Mouse (Mus musculus) lung, postnatal 4 days (tissue): ENCODE measurements around the gene Tle1.

ENCODE experiments used
- DNase-seq, 2 experiments: peaks; one replicate each; pipeline ENCODE4 v3.0.0; 2021

The Tle1 gene

DNA sequence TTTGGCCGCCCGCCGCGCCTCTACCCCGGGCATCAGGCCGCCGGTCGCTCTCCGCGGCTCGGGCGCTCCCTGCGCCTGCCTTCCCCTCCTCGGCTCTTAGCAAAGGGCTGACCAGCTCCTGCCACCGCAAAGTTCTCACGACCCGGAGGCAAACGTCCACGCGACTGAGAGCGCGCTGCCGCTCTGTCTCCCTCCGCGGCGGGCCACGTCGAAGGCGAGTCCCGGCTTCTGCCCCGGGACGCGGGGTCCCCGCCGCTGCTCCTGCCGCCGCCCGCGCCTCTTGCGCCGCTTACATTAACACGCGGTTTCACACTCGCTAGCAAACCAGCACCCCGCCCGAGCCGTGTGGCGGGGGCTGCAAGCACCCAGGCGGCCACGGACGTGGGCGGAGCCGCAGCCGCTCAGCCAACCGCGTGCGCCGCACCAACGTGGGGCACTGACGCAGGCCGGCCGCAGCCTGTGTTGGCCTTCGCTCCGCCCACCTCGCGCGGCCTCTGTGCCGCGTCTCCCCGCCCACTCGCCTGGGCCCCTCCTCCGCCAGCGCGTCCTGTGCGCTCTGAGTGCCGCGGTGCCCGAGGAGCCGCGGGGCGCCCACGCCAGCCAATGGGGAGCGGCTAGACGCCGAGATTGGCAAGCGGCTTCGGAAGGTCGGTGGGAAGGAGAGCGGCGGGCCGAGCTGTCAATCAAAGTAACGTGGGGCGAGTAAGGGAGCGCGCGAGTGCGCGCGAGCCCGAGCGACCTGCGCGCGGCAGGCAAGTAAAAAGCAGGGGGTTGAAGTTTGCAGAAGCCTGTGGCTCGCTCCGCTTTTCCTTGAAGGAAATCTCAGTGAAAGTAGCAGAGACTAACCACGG is at the start of gene Tle1:
Tle1 (minus strand) TSS at position 361 of the 851 bp plus-strand sequence.
- DNase-seq: peak; percentile 100

GRCm38 (mm10) chr4:72233584-72234219 is 33.0 kb upstream of the Tle1 start:
- no peak for DNase-seq

DNA sequence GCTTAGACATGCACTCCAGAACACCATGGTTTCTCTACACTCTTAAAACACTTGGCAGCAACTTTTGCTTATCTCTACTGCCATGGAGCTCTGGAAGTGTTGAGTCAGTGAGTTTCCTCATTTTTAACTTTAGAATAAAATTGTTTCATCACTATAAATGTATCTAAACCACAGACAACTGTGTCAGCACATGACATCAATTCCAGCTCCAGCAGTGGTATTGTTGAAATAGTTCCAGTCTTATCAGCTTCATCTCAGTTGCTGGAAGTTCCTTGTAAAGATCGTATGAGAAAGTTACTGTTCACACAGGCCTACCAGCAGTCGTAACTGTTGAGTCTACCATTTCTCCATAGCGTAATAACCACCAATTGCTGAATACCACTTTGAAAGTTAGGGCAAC is 31.5 kb upstream of the Tle1 start:
- no peak for DNase-seq

DNA sequence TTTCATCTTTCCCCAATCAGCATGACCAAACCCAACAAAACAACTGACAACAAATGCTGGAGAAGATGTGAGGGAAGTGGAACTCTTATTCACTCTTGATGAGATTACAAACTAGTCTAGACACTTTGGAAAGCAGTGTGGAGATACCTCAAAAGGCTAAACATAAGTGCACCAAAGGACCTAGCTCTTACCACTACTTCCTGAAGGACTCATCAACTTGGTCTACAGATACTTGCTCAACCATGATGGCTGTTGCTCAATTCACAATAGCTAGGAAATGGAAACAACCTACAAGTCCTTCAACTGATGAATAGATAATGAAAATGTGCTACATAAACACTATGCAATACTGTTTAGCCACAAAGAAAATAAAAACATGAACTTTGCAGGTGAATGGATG is 30.1 kb upstream of the Tle1 start:
- DNase-seq: no peak

DNA sequence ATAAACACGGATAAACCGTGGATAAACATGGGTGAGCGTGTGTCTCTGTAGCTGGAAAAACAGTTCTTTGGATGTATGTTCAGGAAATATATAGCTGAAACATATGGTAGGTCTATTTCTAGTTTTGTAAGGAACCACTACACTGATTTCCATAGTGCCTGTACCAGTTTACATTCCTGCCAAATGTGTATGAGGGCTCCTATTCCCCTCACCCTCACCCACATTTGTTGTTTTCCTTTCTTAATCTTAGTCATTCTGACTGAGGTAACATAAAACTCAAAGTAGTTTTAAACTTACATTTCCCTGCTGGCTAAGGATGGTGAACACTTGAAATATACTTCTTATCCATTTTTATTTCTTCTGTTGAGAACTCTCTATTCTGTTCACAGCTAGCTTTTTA is 20.9 kb upstream of the Tle1 start:
- no peak for DNase-seq

- no peak for DNase-seq
Measured at GRCm38 (mm10) chr4:72204420-72205045, 3.8 kb upstream of the Tle1 start.

DNA sequence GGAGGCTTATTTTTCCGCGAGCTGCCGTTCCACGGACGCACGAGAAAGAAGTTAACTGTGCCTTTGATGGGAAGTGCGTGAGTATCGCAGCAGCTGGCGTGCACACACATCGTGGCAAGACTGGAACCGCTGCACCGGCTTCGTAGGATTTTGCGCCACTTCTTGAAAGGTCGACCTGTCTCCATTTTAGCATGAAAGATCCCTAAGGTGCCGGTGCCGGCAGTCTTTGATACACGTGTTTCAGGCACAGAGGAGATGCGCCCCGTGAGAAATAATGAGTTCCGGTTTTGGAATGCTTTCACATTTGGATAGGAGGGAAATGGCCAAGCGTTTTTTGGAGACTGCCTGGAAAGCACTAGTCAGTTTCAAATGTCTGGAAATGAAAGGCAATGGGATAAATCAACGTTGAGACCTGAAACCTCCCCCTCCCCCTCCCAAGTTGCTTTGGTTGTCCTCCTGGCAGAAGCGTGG is 837 bp upstream of the Tle1 start:
- DNase-seq: peak; percentile 37 to 44

- peak; percentile 66 to 71 for DNase-seq
Measured at GRCm38 (mm10) chr4:72199571-72200558, 854 bp downstream of the Tle1 start.

DNA sequence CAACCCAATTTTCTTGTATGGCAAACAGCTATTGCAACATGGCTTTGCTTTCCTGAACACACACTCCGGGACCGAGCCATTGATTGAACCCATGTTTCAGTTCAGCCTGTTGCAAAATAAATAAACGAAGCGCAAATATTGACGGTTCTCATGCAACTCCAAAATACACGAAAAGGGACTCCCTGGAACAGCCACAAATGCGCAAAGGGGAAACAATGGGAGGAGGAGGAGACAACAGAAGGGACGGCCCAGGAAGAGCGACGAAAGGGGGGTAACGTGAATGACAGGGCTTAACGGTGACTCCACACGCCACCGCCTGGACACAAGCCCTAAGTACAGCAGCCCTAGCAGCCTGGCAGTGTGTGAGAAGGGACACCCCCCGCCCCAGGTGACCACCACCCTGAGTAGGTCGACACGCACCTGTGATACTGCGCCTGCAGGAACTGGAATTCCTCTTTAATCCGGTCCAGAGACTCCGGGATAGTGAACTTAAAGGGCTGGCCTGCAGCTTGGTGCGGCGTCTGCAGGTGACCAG is 1.8 kb downstream of the Tle1 start:
- DNase-seq: peak; percentile 85

GRCm38 (mm10) chr4:72197888-72198605 is 2.7 kb downstream of the Tle1 start:
- DNase-seq: peak; percentile 29 to 67

GRCm38 (mm10) chr4:72195116-72195835 is 5.4 kb downstream of the Tle1 start:
- peak; percentile 40 to 47 for DNase-seq

- no peak for DNase-seq
Measured at GRCm38 (mm10) chr4:72193276-72193675, 7.4 kb downstream of the Tle1 start.

- no peak for DNase-seq
Measured at GRCm38 (mm10) chr4:72184476-72184875, 16.2 kb downstream of the Tle1 start.

DNA sequence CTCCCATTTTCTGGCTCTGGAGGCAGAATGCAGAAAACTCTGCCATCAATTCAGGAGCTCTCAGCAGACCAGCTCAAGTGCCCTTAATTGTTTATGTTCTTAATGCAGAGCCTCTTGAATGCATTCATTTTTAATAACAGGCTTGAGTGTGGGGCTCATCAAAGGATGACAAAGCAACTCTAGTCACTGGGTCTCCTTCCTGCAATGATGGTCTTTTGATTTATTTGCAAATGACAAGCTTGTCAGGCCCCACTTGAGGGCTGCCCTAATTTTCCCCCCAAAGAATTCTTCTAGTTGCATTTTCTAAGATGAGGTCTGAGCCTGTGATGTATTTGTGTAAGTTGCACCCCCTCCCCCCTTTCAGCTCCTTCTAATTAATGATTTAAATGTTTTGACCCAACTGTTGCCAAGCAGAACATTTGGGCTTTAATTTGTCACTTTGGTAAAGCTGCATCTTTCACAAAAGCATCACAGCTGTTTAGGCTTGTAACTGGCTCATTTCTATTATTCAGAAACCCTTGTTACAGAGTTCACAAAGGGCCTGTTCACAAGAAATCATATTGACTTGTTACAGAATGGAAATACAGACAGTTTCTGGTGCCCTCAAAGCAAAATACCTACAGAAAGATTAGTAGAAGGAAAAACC is 18.3 kb downstream of the Tle1 start:
- no peak for DNase-seq

- no peak for DNase-seq
Measured at GRCm38 (mm10) chr4:72175943-72176342, 24.8 kb downstream of the Tle1 start.

DNA sequence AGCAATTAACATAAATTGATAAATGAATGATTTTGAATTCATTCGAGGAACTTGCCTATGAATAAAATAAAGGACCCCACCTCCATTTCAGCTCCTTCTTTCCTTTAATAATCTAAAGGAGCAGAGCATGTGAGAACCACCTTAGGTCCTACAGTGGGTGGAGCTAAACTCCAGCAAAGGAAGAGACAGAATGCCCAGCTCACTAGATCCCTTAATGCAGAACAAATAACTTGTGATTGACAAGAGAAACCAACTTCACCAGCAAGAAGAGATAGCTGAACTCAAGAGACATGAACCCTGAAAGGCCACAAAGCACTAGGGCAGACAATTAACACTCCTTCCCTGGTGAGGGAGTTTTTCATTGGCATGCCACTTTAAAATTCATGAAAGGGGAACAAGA is 32.5 kb downstream of the Tle1 start:
- DNase-seq: no peak

- DNase-seq: no peak
Measured at GRCm38 (mm10) chr4:72167761-72168229, 32.9 kb downstream of the Tle1 start.

GRCm38 (mm10) chr4:72167171-72167570 is 33.5 kb downstream of the Tle1 start:
- DNase-seq: no peak

- DNase-seq: no peak
Measured at GRCm38 (mm10) chr4:72166561-72166960, 34.2 kb downstream of the Tle1 start.

DNA sequence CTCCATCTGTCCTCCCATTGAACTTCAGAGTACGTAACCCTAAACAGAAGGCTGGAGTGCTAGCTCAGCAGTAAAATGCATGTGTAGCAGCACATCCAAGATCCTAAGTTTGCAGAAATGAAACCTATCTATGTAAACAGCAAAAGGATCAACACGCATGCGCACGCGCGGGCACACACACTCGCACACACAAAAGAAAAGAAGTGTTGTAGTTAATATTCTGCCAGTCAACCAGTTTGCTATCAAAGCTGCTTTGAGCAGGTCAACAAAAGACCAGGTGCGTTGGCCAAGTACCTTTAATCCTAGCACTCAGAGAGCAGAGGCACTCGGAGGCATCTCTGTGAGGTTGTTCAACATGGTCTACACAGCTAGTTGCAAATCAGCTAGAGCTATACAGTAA is 35.0 kb downstream of the Tle1 start:
- no peak for DNase-seq
